Mouse (Mus musculus) lung, embryonic 15.5 days (tissue): ENCODE measurements around the gene Slc23a4. TPM values are rescaled to one million over a fixed set of nuclear protein-coding genes. Genes with fewer than 3 reads are reported as not detected.

Experiments
- ATAC-seq: fragments of 200-750 bp; cut with Nextera tagmentation; 2 replicates; pipeline ENCODE4 v1.8.0; 2017; ENCODE audit warnings: moderate number of reproducible peaks, borderline replicate concordance; ENCODE audit not compliant: low FRiP score, low TSS enrichment; ENCODE audit errors: extremely low read depth
- H3K27ac ChIP-seq: fragments of 300-500 bp; sonication (generic); 2 replicates; pipeline ENCODE4 v1.5.1; 2015; ENCODE audit warnings: moderate library complexity, mild to moderate bottlenecking, inconsistent platforms
- H3K27me3 ChIP-seq: fragments of 300-500 bp; sonication (generic); 2 replicates; pipeline ENCODE4 v1.6.1; 2015; ENCODE audit warnings: inconsistent platforms
- H3K36me3 ChIP-seq: fragments of 300-500 bp; sonication (generic); 2 replicates; pipeline ENCODE4 v1.6.1; 2015; ENCODE audit warnings: inconsistent platforms
- H3K4me1 ChIP-seq: fragments of 300-500 bp; sonication (generic); 2 replicates; pipeline ENCODE4 v1.6.1; 2015; ENCODE audit warnings: inconsistent platforms
- H3K4me2 ChIP-seq: fragments of 300-500 bp; sonication (generic); 2 replicates; pipeline ENCODE4 v1.6.1; 2015; ENCODE audit warnings: inconsistent platforms, mild to moderate bottlenecking, moderate library complexity
- H3K4me3 ChIP-seq: fragments of 300-500 bp; sonication (generic); 2 replicates; pipeline ENCODE4 v1.5.1; 2015; ENCODE audit warnings: mild to moderate bottlenecking, inconsistent platforms
- H3K9ac ChIP-seq: fragments of 300-500 bp; sonication (generic); 2 replicates; pipeline ENCODE4 v1.6.1; 2015; ENCODE audit warnings: inconsistent platforms
- H3K9me3 ChIP-seq: fragments of 300-500 bp; sonication (generic); 2 replicates; pipeline ENCODE4 v1.6.1; 2016; ENCODE audit warnings: inconsistent platforms
- WGBS: fragments of 180-500 bp; shearing (Covaris S2); methylation state at CpG from one replicate; pipeline ENCODE4 v1.1.7; 2015; 5-methylcytosine and 5-hydroxymethylcytosine counted together
- polyA plus RNA-seq: library from polyadenylated mRNA; unstranded; fragments of >200 nt; fragmentation: Nextera tagmentation; extraction: Ambion mirVana; gene quantifications from 2 replicates; pipeline ENCODE4 v1.2.1, GENCODE M21; 2015

Gene Slc23a4
- 0.62 and 0.66 TPM in 2 replicates for polyA plus RNA-seq

DNA sequence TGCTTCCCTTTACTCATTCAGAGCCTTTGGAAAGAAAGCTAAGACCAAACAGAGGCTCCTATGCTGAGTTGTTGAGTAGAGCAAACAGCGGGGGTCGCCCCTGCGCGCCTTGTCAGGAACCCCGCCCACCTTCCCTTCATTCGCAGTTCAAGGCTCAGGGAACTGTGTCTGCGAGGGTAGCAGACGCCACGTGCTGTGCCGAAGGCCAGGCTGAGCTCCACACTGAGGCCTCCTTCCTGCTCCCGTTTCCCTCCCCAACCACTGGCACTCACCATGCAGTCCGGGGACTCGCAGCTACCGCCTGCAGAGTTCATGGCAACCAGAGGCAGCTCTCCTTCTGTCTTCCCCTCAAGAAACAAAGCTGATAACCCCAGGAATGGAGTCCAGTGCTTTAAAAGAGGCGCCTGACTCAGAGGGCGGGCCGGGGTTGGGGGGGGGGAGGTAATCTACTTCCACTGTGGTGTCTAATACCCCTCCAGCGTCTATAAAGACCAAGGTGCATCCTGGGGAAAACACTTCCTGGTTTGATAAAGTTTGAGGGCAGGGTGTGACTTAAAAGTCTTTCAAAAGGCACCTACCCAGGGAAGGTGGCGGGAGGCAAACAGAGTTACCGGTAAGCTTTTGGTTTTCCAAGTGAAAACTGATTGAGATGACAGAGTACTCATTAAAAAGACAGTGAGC is at the start of gene Slc23a4:
TSS of gene Slc23a4 (minus strand) at position 324 of the 681 bp plus-strand sequence.
- H3K27me3 ChIP-seq, result no peaks in the 10 kb centered on the region
- peaks cover 20% of the 10 kb centered on the region for H3K4me1 ChIP-seq
- no peaks in the 10 kb centered on the region for H3K36me3 ChIP-seq
- WGBS, result 9% methylated on average over 20 of the region's 20 CpGs
- H3K27ac ChIP-seq, result no peak within 1 kb of the TSS; the same call in 1 of the 2 replicates
- H3K4me2 ChIP-seq, result peak within 1 kb of the TSS; percentile 31
- ATAC-seq, result peak; percentile 48; the same call in 1 of the 2 replicates
- no peak within 1 kb of the TSS for H3K9ac ChIP-seq
- H3K4me3 ChIP-seq, result no peak within 1 kb of the TSS
- no peaks in the 10 kb centered on the region for H3K9me3 ChIP-seq

DNA sequence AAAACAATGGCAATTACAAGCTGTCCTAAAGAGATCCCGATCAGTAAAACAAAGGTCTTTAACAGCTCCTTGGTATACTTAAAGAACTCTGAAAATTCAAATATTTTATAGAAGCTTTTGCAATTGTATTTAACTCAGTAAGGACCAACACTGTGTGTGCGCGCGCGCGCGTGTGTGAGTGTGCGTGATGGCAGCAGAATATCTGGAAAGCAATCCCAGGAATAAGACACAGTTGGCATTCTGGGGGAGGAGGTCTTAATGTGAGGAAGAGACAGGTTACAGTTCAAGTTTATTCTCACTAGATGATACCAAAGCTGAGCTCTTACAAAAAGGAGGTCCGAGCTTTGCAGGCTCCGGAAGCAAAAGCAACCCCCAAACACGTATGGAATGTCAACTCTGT is 45.1 kb upstream of the Slc23a4 start:
- Histone ChIP-seq H3K4me3 (no peak overlapping the region), H3K9me3 (no peaks in the 10 kb centered on the region), H3K36me3 (no peaks in the 10 kb centered on the region), H3K4me1 (peaks cover 1% of the 10 kb centered on the region), H3K4me2 (no peak overlapping the region), H3K27ac (no peak overlapping the region), H3K9ac (no peak overlapping the region), H3K27me3 (no peaks in the 10 kb centered on the region)
- no peak for ATAC-seq
- 90% methylated on average over 11 of the region's 11 CpGs for whole genome bisulfite sequencing

DNA sequence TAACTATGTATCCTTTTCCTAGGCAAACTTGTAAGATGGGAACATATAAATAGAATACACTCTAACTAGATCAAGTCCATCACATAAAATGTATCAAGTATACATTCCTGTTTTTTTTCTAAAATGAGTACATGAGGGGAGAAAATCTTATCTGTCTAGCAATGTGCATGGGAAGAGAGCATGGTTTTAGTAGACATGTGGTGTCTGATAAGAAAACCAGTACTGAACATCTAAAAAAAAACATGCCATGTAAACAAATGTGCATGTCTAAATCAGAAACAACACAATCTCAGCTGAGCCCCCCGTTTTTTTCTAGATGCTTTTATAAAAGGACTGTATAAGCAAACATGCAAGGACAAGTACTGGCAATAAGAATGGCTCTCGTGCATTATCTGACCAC is 44.5 kb upstream of the Slc23a4 start:
- H3K9me3 ChIP-seq, result no peaks in the 10 kb centered on the region
- peaks cover 4% of the 10 kb centered on the region for H3K4me1 ChIP-seq
- H3K36me3 ChIP-seq, result no peaks in the 10 kb centered on the region
- ATAC-seq, result no peak
- no peak overlapping the region for H3K4me2 ChIP-seq
- H3K4me3 ChIP-seq, result no peak overlapping the region
- H3K27me3 ChIP-seq, result no peaks in the 10 kb centered on the region
- 59% methylated on average over 2 of the region's 2 CpGs for WGBS
- no peak overlapping the region for H3K27ac ChIP-seq
- H3K9ac ChIP-seq, result no peak overlapping the region

DNA sequence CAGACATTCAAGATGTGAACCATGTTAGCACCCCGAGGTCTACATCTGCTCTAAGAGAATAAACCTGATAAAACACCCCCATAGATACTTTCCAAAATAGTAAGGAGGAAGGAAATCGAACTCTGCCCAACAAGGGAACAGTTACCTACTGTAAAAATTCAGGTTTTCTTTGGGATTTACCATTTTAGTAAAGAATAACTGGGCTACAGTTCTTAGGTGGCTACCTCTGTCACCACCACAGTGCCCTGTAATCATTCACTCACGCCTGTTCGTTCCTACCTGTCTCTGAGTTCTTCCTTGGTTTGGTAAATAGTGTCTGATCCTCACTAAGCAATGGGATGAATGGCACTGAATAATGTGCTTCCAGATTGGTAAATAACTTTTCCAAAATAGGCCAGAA is 42.6 kb upstream of the Slc23a4 start:
- Histone ChIP-seq H3K9me3 (no peaks in the 10 kb centered on the region), H3K27ac (no peak overlapping the region), H3K4me2 (no peak overlapping the region), H3K9ac (no peak overlapping the region), H3K36me3 (no peaks in the 10 kb centered on the region), H3K4me1 (peaks cover 11% of the 10 kb centered on the region), H3K27me3 (no peaks in the 10 kb centered on the region), H3K4me3 (no peak overlapping the region)
- ATAC-seq, result no peak
- WGBS, result 89% methylated on average over 4 of the region's 4 CpGs

DNA sequence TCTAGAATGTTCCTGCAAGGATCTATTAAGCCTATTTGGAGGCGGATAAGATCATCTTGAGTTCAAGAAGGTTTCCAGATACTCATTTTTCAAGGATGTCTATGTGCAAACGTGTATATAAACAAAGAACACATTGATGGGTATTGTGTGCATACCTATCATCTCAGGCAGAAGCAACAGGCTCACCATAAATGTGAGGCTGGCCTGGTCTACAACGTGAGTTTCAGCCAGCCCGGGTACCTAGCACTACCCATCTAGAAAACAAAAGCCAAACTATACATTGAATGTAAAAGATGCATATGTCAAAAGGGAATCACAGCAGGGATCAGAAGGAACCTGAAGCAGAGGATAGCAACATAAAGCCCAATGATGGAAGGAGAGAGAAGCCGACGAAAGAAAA is 42.0 kb upstream of the Slc23a4 start:
- Histone ChIP-seq H3K27ac (no peak overlapping the region), H3K36me3 (no peaks in the 10 kb centered on the region), H3K4me3 (no peak overlapping the region), H3K27me3 (no peaks in the 10 kb centered on the region), H3K9me3 (no peaks in the 10 kb centered on the region), H3K4me2 (no peak overlapping the region), H3K9ac (no peak overlapping the region), H3K4me1 (peaks cover 11% of the 10 kb centered on the region)
- no peak for ATAC-seq
- 80% methylated on average over 6 of the region's 6 CpGs for whole genome bisulfite sequencing

DNA sequence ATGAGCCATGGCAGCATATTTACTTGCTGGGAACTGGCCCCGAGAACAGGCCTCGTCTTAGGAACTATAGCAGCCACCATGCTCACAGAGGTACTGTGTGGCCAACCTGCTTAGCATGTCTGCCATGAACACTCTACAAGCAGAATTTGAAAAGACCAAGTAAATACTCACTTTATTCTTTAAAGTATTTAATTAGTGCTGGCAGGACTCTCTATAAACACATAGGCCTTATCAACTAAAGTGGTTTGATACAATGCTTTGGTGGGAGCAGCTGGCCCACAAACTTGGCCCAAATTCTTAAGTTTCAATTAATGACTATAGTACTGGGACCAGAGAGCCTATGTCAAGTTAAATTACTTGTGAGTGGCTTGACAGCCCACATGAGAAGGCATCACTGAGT is 39.8 kb upstream of the Slc23a4 start:
- 77% methylated on average over 2 of the region's 2 CpGs for WGBS
- Histone ChIP-seq H3K4me3 (no peak overlapping the region), H3K27me3 (no peaks in the 10 kb centered on the region), H3K9ac (no peak overlapping the region), H3K36me3 (peaks cover 2% of the 10 kb centered on the region; the same call in 1 of the 2 replicates), H3K4me1 (peaks cover 13% of the 10 kb centered on the region), H3K4me2 (no peak overlapping the region), H3K27ac (no peak overlapping the region), H3K9me3 (no peaks in the 10 kb centered on the region)
- ATAC-seq, result no peak

DNA sequence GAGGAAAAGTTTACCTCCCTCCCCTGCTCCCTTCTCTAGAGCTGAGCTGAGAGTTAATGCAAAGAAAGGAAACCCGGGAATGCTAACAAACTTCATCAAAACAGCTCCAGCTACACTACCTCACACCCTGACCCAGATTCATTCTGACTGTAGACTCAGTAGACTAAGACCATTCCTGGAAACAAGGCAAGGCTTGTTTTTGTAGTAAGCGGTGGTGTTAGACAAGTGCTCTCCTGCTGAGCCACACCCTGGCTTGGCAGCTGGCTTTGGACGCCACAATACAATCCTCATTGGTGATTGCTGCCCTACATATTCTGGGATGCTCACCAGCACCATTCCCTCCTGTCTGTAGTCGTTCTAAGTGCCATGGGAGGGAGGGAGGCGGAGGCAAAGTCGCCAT is 39.1 kb upstream of the Slc23a4 start:
- H3K36me3 ChIP-seq, result peaks cover 8% of the 10 kb centered on the region; the same call in 1 of the 2 replicates

DNA sequence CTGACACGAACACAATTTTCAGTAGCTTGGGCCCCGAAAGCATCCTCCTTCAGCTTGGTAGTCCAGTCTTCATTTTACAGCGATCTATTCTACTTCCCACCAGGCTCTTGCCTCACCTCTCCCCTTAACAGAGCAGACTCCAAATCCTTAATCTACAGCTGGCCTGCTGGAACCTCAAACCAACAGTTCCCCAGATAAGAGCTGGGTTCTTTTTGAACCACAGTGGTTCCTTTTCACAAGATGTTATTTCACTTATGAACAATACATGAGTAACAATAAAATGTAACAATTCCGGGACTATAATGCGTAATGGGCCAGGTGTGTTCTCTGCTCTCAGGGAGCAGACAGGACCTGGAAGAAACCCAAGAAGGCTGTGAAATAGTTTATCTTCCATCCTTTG is 28.4 kb upstream of the Slc23a4 start:
- Histone ChIP-seq H3K27me3 (no peaks in the 10 kb centered on the region), H3K4me3 (no peak overlapping the region), H3K4me1 (no peaks in the 10 kb centered on the region), H3K36me3 (0 out of 2 replicates have a peak, but pooled peaks cover 6% of the 10 kb centered on the region), H3K9ac (no peak overlapping the region), H3K9me3 (no peaks in the 10 kb centered on the region), H3K4me2 (no peak overlapping the region), H3K27ac (no peak overlapping the region)
- no peak for ATAC-seq
- 88% methylated on average over 5 of the region's 5 CpGs for WGBS

More for the DNA sequence above, 39.1 kb upstream of the Slc23a4 start:
- no peak for ATAC-seq
- no peaks in the 10 kb centered on the region for H3K27me3 ChIP-seq
- H3K4me2 ChIP-seq, result no peak overlapping the region
- H3K4me1 ChIP-seq, result peaks cover 13% of the 10 kb centered on the region
- H3K9ac ChIP-seq, result no peak overlapping the region
- WGBS, result 66% methylated on average over 6 of the region's 6 CpGs
- no peak overlapping the region for H3K4me3 ChIP-seq
- no peaks in the 10 kb centered on the region for H3K9me3 ChIP-seq
- 0 out of 2 replicates have a peak overlapping the region, but pooled peaks have one; percentile 1 for H3K27ac ChIP-seq

DNA sequence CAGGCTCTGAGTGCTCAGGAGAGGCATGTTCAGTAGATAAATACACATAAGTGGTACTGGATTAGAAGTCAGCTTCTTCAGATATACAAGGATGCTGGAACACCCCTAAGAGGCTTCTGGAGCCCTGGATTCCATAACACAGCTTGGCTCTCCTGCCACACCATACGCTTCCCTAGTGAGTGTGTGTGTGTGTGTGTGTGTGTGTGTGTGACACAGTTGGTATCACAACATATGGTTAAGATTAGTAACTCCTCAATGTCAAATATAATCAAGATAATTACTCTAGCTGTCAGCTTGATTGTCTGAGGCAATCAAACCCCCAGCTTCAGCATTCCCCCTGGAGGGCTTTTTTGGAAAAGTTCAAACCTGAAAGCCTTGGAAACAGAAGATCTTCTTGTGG is 23.7 kb upstream of the Slc23a4 start:
- 0 out of 2 replicates have a peak, but pooled peaks cover 3% of the 10 kb centered on the region for H3K36me3 ChIP-seq
- no peaks in the 10 kb centered on the region for H3K4me1 ChIP-seq
- no peak overlapping the region for H3K4me2 ChIP-seq
- H3K27me3 ChIP-seq, result no peaks in the 10 kb centered on the region
- H3K27ac ChIP-seq, result no peak overlapping the region
- H3K9me3 ChIP-seq, result no peaks in the 10 kb centered on the region
- ATAC-seq, result no peak
- H3K9ac ChIP-seq, result no peak overlapping the region
- 82% methylated on average over 1 of the region's 1 CpGs for WGBS
- no peak overlapping the region for H3K4me3 ChIP-seq

DNA sequence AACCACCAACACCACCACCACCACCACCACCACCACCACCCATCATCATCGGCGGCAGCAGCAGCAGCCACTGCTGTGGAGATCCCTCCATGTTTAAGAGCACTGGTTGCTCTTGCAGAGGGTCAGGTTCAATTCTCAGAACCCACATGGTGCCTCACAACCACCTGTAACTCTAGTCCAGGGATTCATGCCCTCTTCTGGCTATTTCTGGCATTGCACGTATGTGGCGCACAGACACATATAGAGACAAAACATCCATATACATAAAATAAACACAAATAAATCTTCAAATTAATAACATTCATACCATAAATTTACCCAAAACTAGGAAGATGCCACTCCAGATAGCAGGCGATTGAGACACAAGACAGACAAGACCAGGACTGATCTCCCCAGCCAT is 22.5 kb upstream of the Slc23a4 start:
- WGBS, result 96% methylated on average over 5 of the region's 5 CpGs
- Histone ChIP-seq H3K9ac (no peak overlapping the region), H3K9me3 (no peaks in the 10 kb centered on the region), H3K4me1 (no peaks in the 10 kb centered on the region), H3K4me2 (no peak overlapping the region), H3K27me3 (no peaks in the 10 kb centered on the region), H3K36me3 (no peaks in the 10 kb centered on the region), H3K4me3 (no peak overlapping the region), H3K27ac (no peak overlapping the region)
- no peak for ATAC-seq

DNA sequence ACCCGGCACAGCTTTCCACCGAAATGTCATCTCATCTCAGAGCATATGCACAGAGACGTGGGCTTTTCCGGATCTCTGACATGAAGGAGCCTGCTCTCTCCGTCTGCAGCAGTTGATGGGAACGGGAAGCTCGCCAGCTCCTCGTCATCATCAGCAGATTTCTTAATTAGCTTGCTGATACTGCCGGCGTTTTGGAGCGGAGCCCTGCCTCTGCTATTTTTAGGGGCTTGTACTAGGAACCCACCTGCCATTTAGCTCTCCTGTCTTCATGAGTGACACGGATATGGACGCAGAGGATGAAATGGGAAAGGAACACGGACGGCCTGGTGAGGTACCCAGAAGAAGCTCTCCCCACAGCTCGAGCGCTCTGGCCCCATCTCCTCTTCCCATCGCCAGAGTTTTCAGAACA is 14.1 kb upstream of the Slc23a4 start:
- 0 out of 2 replicates have a peak, but pooled peaks cover 7% of the 10 kb centered on the region for H3K4me1 ChIP-seq
- H3K9me3 ChIP-seq, result no peaks in the 10 kb centered on the region
- no peak overlapping the region for H3K27ac ChIP-seq
- H3K4me3 ChIP-seq, result no peak overlapping the region
- peak overlapping the region; percentile 25 for H3K4me2 ChIP-seq
- ATAC-seq, result no peak
- no peaks in the 10 kb centered on the region for H3K27me3 ChIP-seq
- 61% methylated on average over 18 of the region's 18 CpGs for WGBS
- no peaks in the 10 kb centered on the region for H3K36me3 ChIP-seq
- no peak overlapping the region for H3K9ac ChIP-seq

DNA sequence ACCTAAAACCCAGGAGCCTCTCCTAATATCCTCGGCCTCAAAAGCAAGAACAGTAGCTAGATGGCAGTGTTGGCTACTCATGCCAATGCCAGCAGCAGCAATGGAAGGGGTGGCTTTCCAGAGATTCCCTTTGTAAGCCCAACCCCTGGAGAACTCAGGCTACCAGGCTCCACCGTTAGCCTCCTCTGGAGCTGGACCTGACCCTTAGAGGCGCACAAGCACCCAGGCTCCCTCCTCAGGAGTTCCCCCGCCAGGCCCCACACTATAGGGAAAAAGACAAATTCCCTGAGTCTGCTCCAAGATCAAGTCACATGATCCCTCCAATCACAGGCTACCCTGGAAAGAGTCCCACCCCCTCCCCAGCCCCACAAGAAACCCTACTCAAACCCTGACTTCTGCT is 10.9 kb upstream of the Slc23a4 start:
- H3K4me1 ChIP-seq, result peaks cover 16% of the 10 kb centered on the region; the same call in 1 of the 2 replicates
- WGBS, result 14% methylated on average over 4 of the region's 4 CpGs
- ATAC-seq, result peak; percentile 44
- H3K4me2 ChIP-seq, result peak overlapping the region; percentile 35; the same call in 1 of the 2 replicates
- no peaks in the 10 kb centered on the region for H3K36me3 ChIP-seq
- no peak overlapping the region for H3K27ac ChIP-seq
- H3K27me3 ChIP-seq, result no peaks in the 10 kb centered on the region
- H3K9ac ChIP-seq, result no peak overlapping the region
- no peaks in the 10 kb centered on the region for H3K9me3 ChIP-seq
- no peak overlapping the region for H3K4me3 ChIP-seq
